Mouse (Mus musculus) lung, postnatal 14 days (tissue): ENCODE data around the gene Kcnj9.

ENCODE experiments used
- DNase-seq: peaks from one replicate; pipeline ENCODE4 v3.0.0; 2021

Gene Kcnj9

DNA sequence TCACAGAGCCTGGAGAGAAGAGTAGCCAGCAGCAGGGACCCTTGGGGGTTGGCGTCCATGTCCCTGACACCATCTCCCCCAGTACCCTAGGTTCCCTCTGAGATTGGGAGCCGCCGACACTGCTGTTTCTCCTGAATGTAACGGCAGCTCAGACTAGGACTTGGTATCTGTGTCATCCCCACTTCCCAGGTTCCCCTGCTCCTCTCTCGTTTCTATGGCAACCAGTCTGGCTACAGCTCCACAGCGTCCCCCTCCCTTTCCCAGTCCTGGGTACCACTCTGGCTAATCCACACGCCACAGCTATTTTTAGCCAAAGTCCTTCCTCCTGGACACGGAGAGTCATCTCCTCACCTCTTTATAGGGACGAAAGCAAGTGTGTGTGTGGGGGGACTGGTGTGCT lies at the start of gene Kcnj9:
Gene Kcnj9 (minus strand): TSS at position 188 of the 400 bp plus-strand sequence.
- no peak for DNase-seq

DNA sequence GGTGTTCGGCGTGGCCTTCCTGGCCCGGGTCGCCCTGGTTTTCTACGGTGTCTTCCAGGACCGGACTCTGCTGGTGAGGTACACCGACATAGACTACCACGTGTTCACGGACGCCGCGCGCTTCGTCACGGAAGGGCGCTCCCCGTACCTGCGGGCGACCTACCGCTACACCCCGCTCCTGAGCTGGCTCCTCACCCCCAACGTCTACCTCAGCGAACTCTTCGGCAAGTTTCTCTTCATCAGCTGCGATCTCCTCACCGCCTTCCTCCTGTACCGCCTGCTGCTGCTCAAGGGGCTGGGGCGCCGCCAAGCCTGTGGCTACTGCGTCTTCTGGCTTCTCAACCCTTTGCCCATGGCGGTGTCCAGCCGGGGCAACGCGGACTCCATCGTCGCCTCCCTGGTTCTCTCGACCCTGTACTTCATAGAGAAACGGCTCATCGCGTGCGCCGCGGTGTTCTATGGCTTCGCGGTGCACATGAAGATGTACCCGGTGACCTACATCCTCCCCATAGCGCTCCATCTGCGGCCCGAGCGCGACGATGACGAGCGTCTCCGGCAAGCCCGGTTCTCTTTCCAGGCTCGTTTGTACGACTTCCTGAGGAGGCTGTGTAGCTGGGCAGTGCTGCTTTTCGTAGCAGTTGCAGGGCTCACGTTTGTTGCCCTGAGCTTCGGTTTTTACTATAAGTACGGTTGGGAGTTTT lies 47.8 kb upstream of the Kcnj9 start:
- DNase-seq, result peak; percentile 11

DNA sequence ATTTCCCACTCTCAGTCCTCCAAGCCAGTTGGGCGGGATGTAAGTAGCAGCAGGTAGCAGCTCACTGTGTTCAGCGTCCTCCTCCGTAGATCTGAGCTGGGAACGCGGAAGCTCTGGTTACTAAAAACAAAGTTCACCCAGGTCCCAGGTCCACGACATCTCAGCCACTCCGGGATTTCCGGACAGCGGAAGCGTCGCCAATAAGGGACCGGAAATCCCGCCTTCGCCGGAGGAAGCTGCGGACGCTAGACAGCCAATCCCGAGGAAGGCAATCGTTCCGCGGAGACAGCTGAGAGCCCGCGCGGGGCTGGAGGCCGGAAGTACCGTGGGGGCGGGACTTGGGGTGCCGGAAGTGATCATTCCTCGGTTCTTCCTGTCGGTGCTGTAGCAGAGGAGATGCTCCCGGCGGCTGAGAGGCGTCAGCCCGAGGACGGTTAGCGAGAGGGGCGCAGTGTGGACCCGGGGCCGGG lies 47.1 kb upstream of the Kcnj9 start, which contains the start of gene Pigm:
Gene Pigm (plus strand): TSS at position 349 of the 470 bp plus-strand sequence.
- DNase-seq, result peak; percentile 98

DNA sequence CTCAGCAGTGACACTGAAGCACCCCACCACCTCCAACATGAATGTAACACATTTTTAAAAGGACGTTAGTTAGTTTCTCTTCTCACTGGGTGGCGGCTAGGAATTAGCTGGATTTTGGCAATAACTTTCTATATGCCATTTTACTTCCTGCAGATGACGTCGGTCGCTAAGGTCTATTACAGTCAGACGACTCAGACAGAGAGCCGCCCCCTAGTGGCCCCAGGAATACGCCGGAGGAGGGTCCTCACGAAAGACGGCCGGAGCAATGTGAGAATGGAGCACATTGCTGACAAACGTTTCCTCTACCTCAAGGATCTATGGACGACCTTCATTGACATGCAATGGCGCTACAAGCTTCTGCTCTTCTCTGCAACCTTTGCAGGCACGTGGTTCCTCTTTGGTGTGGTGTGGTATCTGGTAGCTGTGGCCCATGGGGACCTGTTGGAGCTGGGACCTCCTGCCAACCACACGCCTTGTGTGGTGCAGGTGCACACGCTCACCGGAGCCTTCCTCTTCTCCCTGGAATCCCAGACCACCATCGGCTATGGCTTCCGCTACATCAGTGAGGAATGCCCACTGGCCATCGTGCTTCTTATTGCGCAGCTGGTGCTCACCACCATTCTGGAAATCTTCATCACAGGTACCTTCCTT lies 39.8 kb upstream of the Kcnj9 start:
- peak; percentile 70 for DNase-seq

DNA sequence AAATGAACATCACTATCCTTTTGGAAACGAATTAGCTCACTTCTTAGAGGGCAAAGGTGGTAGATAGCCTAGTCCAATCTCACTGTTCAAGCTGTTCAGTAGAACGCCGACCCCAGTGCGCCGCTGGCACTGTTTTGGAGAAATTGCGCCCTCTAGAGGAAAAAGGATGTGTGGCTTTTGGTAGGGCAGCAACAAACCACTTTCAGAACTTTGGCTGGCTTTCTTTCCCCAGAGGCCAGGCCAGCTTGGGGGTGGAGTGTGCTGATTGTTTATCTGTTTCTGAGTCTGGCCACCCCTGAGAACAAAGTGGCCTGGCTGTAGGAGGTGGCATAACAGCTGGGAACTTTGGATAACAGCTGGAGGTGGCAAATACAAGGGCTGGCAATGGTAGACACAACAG lies 35.6 kb upstream of the Kcnj9 start:
- DNase-seq, result peak; percentile 62

DNA sequence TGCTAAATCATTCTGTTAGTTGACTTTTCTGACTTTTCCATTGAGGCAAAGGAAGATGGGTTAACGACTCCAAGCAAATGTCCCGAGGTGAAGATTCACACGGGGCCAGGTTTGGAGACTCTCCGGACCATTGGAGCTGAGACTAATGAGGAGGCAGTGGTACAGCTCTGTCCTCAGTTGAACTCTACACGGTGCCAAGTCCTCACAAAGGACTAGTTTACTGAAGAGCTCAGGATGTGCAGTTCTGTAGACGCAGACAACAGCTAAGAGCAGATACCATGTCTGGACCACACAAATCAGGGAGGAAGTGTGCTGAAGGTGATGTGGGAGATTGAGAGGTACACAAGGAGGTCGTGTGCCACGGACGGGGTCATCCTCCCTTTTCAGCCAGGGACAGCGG lies 29.2 kb upstream of the Kcnj9 start:
- DNase-seq, result no peak

DNA sequence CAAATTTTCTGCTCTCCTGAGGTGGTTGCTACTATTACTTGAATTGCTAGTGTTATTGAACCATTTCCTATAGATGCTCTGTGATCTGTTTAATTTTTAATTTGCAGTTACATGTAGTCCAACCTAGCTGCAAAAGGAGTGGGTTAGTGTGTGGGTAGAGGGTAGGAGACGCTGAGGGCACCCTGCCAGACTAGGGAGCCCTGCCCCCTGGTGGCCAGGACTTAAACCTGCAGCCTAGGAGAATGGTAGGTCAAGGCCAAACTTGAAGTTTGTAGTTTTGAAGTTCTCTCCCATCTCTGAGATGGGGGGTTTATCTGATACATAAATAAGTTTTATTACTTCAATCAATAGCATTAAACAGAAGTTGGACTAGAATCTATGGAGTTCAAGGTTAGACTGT lies 28.4 kb upstream of the Kcnj9 start:
- peak; percentile 66 for DNase-seq

DNA sequence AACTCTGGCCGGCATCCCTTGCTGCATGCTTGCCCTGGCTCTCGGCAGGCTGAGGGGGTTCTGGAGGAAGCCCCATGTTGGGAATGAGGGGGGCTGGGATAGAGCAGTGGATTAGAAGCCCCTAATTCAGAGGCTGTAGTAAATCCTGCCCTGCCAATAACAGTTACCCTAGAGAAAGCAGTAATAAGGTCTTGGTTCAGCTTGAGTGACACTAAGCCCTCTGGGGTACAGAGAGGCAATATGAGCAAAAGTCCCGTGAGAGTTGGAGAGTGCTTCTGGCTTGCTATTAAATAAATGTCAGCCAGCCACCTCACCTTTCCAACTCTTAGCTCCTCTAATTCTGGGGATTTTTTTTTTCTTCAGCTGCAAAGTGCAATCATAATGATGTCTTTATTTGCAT lies 26.2 kb upstream of the Kcnj9 start:
- no peak for DNase-seq

DNA sequence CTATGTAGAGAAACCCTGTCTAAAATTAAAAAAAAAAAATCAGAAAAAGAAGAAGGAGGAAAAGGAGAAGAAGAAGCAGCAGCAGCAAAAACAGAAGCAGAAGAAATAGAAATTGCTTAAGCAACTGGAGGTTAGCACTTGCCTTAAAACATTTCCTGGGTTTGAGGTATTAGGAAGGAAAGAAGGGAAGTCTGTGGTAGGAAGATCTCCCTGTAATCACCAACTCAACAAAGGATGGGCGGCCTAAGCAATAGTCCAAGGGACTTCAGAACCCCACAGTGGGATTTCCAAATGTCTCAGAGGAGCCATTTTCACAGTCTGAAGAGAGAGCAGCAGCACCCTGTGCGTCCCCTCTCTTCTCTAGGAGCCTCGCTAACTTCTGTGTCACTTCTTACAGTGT lies 23.3 kb upstream of the Kcnj9 start:
- DNase-seq, result no peak

DNA sequence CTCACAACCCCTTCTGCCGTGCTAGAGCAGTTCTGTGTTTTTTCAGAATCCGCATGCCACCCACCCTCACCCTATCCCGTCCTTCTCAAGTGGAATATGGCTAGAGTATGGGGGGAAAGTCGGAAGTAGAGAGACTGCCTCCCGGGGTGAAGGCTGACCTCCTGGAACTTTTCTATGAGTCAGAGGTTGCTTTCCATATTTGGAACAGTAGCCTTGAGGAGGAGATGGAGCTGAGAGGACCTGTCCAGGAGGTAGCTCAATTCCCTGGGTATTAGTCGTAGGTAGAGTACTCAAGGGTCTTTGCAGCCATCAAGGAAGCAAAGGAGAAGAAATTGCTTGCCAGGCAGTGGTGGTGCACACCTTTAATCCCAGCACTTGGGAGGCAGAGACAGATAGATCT lies 22.9 kb upstream of the Kcnj9 start:
- no peak for DNase-seq

DNA sequence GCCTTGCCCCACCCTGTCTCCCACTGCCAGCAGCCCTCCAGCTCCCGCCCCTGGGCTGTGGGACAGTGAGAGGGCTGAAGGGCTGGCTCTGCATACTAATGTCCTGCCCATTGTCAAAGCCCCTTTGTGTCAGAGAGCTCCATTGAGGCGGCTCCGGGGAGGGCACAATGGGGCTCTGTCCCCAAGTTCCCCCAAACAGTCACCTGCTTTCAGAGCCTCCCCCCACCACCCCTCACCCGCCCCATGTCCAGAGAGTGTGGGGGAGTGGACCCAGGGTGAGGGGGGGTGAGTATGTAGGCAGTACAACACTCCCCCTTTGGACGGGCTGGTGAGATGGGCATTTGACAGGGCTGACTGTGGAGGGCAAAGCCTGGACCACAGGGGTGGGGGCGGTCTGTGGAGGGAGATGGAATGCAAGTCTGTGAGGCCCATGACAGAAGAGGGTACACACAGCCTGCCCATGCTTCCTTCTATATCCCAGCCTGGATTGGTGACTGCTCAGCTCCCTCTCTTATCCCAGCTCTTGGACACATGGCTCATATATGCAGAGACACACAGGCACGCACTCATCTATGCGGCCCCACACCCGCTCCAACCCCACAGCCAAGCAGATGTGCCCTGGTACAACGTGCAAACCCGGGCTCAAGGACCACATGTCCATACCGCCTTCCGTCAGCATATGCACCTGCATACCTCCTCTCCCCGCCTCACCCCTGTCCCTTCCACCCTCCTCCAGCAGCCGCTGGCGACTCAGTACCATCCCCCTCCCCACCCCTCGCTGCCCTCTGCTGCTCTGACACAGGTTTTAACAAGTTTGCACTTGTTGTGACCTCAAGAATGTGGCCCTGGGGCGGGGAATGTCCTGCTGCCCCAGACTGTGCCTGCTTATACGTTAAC lies 21.0 kb upstream of the Kcnj9 start:
- no peak for DNase-seq

DNA sequence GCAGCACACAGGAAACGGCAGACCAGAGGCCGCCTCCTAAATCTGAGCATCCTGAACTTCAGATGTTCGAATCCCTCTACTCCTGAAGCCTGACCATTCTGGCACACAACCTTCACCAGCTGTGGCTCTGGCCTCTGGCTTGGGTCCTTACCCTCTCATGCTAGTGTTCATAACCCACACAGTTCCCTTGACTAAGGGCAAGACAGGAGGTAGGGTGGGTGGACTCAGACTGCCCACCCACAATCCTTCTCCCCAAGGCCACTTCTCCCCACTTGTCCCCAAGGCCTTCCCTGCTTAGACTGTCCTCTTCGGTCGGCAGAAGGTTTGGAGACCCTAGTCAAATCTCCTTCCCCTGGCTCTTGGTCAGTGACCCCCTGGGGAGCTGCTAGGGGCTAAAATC lies 20.4 kb upstream of the Kcnj9 start:
- DNase-seq, result no peak

DNA sequence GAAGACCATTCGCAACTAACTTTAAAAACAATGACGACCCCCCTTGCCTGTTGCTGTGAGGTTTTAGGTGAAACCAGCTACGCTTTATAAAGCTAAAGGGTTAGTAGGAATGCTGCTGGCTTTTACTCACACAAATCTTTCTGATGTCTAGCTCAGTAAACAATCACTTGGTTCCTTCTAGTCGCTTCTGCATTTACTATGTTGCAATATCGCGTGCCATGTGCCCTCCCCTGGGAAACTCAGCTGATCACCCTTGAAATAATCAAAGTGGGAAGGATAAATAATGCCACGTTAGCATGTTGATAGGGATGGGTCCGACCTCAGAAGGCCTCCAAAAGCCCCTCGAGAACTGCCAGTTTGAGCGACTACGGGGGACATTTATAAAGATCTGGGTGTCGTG lies 18.3 kb upstream of the Kcnj9 start:
- DNase-seq, result no peak

DNA sequence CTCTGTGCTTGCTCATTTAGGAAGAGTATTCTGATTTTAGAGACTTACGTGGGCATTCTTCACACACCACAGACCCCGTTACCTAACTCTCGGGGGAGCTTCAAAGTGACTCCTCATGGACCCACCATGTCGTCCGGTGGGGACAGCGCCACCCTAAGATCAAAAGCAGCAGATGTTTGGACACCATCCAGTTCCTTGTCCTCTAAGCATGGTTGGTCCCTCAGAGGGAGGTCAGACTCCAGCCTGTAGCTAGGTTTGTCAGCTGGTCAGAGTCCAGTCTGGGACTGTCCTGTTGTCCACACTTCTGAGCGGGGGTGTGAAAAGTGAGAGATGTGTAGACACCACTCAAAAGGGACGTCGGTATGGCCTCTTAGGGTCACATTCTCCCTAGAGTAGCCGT lies 17.6 kb upstream of the Kcnj9 start:
- DNase-seq, result no peak

DNA sequence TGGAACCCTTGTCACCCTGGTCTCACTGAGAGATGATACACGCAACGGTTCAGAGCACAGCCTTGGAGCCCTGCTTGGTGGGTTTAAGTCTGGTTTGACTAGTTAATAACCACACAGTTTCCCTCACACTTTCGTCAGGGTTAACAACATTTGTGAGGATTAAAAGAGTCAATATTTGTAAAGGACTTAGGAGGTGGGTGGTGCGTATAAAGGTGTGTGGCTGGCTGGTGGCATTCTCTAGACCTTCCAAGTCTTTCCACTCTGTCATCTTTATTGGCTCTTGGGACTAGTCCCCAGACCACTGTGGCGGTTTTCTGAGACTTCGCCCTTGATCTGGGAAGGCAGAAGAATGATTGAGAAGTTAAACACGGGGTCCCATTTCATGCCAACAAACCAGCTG lies 15.7 kb upstream of the Kcnj9 start:
- DNase-seq, result no peak

DNA sequence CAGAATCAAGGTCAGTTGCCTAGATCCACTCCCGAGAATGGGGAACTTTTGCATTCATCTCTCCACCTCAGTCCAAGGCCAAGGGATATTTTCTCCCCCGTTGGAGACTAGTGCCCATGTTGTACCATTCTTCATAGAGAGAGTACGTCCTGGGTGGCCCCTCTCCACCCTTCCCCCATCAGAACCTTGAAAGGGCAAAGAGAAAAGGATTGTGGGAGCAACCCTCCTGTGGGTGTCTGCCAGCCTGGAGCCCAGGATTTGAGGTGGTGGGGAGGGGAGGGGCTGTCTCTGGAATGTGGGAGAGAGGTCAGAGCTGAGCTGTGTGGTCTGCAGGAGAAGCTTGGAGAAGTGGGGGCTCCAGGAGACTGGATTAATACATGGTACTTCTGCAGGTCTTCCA lies 14.8 kb upstream of the Kcnj9 start:
- DNase-seq, result no peak

DNA sequence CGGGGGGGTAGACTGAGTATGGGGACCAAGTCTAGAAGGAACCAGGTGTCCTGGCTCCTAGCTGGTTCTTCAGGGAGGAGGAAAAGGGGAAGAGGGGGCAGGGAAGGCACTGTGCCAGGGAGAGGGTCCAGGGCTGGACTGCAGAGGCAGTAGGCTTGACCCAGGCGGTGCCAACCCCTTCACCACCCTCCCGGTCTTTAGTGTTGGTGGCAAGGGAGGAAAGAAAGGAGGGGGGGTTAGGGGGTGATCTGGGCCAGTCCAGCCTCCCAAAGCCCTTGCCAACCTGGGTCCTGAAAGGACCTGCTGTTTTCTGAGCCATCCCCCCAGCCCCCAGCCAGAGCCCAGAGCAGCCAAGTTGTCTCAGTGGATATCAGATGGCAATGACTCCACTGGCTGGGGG lies 13.6 kb upstream of the Kcnj9 start:
- DNase-seq, result no peak

DNA sequence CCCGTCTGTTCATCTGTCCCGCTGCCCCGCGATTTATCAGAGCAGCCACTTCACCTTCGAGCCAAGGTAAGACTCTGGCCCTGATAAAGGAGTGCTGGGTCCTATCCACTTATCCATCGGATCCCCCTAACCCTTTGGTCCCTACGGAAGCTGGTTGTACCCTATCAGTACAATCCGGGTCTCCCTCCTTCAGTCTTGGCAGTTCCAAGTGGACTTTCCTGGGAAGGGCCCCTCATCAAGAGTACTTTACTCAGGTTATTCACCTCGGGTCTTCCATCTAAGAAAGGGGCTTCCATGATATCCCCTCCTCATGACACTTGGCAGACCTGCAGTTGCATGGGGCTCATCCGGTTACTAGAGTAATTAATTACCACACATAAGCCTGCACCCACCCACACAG lies 12.3 kb upstream of the Kcnj9 start:
- DNase-seq, result no peak

DNA sequence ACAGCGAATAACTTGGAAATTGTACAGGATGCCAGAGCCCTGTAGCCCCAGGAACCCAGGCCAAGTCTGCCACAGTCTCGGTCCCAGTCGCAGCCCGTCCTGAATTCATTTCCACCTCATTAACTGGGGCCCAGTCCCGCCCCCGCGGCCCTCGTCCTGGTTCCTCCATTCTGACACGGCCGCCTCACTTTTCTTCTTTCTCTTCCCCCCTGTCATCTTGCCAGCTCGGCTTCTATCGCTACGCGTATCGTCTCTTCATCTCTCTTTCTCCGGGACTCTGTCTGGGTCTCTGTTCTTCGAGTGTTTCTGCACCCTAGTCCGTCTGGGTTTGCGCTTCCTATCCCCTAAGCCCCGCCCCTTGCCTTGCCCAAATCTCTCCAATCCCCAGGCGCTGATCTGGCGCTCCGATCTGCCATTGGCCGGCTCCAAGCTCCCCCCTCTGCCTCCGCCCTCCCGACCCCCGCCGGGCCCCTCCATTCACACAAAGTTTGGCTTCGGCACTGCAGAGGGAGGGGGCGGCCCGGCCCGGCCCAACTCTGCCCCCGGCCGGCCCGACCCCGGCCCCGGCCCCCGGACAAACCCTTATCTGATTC lies 11.7 kb upstream of the Kcnj9 start, which contains the start of gene Kcnj10:
Gene Kcnj10 (plus strand): TSS at position 482 of the 593 bp plus-strand sequence.
- peak; percentile 72 for DNase-seq

DNA sequence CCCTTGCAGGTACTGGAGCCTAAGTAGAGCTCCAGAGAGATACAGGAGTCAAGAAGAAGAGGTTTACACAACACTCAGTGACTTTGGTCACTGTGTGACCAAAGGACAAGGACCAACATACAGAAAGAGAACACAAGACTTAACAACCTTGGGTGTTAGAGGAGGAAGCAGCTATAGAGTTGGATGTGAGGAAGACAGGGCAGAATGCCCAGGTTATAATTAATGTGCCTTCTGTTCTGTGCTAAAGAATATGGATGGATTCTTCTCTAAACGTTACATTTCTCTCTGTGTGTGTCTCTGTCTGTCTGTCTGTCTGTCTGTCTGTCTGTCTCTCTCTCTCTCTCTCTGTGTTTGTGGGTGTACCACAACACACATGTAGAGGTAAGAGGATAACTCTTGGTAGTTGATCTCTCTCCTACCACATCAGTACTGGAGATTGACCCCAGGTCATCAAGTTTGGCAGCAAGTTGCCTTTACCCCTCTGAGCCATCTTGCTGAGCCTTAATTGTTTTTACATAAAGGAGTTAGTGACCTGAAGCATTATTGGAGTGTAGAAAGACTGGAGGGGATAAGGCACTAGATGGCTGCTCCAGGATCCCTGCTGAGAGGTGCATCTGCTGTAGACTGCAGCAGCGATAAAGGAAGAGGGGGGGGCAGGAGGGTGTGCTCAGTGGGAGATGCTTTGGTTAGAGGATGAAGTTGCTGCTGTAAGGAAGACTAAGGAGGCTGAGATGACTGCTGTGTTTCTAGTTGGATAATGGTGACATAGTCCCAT lies 8.5 kb upstream of the Kcnj9 start:
- no peak for DNase-seq

DNA sequence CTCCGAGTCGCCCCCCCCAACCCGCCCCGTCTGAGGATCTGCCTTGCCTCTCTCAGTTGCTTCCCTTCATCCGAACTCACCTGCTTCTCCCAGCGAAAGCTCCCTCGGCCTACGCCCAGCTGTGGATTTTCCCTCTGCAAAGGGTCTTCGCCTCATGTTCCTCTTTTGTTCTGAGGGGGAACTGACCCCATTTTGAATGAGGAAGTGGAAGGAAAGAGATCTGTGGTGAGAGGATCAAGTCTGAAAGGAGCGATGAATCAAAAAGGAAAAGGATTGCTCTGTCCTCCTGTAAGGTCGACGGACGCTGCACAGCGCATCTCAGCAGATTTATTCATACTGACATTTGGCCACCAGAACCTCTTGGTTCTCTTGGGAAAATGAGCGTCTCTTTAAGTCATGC lies 6.7 kb upstream of the Kcnj9 start:
- no peak for DNase-seq

DNA sequence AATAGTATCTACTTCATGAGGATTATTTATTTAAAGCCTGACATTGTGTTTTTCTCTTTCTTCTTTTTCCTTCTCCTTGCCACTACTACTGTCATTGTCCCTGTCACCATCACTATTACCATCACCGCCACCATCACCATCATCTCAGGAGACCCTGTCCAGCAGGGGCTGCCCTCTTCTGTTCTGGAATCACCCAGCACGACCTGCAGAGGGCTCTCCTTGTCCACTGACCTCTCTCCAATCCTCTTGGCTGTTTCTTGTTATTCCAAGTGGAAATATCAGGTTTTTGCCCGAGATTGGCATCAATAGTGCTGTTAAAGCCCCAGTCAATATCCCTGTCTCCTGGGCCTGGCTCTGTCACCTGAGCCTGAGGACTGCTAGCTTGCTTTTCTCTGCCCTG lies 4.4 kb upstream of the Kcnj9 start:
- no peak for DNase-seq
